Mouse (Mus musculus): Measurements from ENCODE around the gene Rad51. TPM values are rescaled to one million over a fixed set of nuclear protein-coding genes. Genes with fewer than 3 reads are reported as not detected.

Rad51 gene
- total and polyA plus RNA-seq, 3 experiments, result 37.2 to 40.3 (median 40.0) TPM

DNA sequence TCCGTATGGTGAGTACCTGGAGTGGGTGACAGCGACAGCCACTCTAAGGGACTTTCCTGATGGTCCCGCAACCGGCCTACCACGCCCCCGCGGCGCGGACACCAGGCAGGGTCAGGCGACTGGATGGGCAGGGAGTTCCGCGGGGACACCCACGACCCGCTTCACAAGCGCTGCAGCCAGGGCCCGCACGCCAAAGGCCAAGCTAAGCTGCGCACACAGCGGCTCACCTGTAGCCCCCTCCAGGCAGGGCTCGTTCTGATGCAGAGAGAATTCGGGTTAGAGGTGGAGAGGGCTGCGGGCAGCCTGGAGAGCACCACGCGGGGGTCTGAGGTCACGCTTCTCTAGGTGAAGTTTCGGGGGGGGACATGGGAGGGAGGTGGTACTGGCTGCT, 55.3 kb downstream of the Rad51 start:
- DNase-seq (ENCODE audit: low spot score) (no peak), ATAC-seq (ENCODE audit: extremely low read depth, insufficient number of reproducible peaks, low FRiP score, poor library complexity, severe bottlenecking) (no peak)
- Histone ChIP-seq H3K36me3 (replicated peaks) (peaks cover 18% of the 10 kb centered on the region), H3K4me3 (ENCODE audit: low read depth, low read length) (peak overlapping the region; percentile 82), H3K27me3 (ENCODE audit: insufficient read depth, low read length) (peaks cover 2% of the 10 kb centered on the region; the same call in 1 of the 2 replicates), H3K4me1 (ENCODE audit: insufficient read depth, low read depth, low read length) (peaks cover 69% of the 10 kb centered on the region), H3K9me3 (replicated peaks) (no peaks in the 10 kb centered on the region)
- TF ChIP-seq CTCF (IDR thresholded peaks at IDR 0.05; ENCODE audit: low read depth, low read length), result no peak
- TF ChIP-seq TAL1 (conservative IDR thresholded peaks at IDR 0.05; ENCODE audit: low read depth, low read length), result no peak
- TF ChIP-seq GATA2 (IDR thresholded peaks at IDR 0.05; ENCODE audit: borderline replicate concordance, low read depth, low read length), result no peak
- no peak for TF ChIP-seq POLR2AphosphoS5 (IDR thresholded peaks at IDR 0.05; ENCODE audit: insufficient replicate concordance, low read depth, low read length)
- TF ChIP-seq GATA1 (IDR thresholded peaks at IDR 0.05; ENCODE audit: borderline replicate concordance, low read length), result no peak

DNA sequence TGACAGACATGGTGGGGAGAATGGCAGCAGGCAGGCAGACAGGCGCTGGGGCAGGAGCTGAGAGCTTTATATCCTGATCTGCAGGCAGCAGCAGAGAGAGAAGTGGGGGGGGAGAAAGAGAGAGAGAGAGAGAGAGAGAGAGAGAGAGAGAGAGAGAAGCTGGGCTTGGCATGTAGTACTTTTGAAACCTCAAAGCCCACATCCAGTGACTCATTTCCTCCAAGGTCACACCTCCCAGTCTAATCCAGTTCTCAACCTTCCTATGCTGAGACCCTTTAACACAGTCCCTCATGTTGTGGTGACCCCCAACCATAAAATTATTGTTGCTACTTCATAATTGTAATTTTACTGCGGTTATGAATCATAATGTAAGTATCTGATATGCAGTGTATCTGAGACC, 57.7 kb downstream of the Rad51 start:
- H3K4me3 ChIP-seq (ENCODE audit: low read depth, low read length), result no peak overlapping the region
- peaks cover 2% of the 10 kb centered on the region; the same call in 1 of the 2 replicates for H3K27me3 ChIP-seq (ENCODE audit: insufficient read depth, low read length)
- TF ChIP-seq POLR2AphosphoS5 (IDR thresholded peaks at IDR 0.05; ENCODE audit: insufficient replicate concordance, low read depth, low read length) (no peak), TAL1 (conservative IDR thresholded peaks at IDR 0.05; ENCODE audit: low read depth, low read length) (no peak), CTCF (IDR thresholded peaks at IDR 0.05; ENCODE audit: low read depth, low read length) (no peak), GATA2 (IDR thresholded peaks at IDR 0.05; ENCODE audit: borderline replicate concordance, low read depth, low read length) (no peak), GATA1 (IDR thresholded peaks at IDR 0.05; ENCODE audit: borderline replicate concordance, low read length) (no peak)
- H3K4me1 ChIP-seq (ENCODE audit: insufficient read depth, low read depth, low read length), result peaks cover 65% of the 10 kb centered on the region
- DNase-seq (ENCODE audit: low spot score) (no peak), ATAC-seq (ENCODE audit: extremely low read depth, insufficient number of reproducible peaks, low FRiP score, poor library complexity, severe bottlenecking) (no peak)
- peaks cover 37% of the 10 kb centered on the region for H3K36me3 ChIP-seq (replicated peaks)
- H3K9me3 ChIP-seq (replicated peaks), result no peaks in the 10 kb centered on the region

DNA sequence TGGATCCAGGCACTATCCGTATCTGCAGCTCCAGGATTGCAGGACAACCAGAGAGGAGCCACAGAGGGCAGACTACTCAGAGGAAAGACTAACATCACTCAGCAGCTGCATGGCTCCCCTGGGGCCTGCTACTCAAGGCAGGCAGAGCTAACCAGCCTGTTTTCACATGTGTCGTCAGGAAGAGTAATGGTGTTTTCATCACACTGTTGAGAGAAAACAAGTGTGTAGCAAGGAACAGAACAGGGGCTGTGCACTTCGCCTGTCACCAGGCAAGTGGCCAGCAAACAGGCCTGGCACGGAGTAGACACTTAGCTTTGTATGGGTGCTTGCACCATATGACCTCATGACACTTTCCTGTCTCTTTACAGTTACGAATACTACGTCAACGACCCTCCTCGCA, 59.0 kb downstream of the Rad51 start:
- no peak for DNase-seq (ENCODE audit: low spot score)
- H3K27me3 ChIP-seq (ENCODE audit: insufficient read depth, low read length), result peaks cover 2% of the 10 kb centered on the region; the same call in 1 of the 2 replicates
- no peaks in the 10 kb centered on the region for H3K9me3 ChIP-seq (replicated peaks)
- no peak for ATAC-seq (ENCODE audit: extremely low read depth, insufficient number of reproducible peaks, low FRiP score, poor library complexity, severe bottlenecking)
- peaks cover 55% of the 10 kb centered on the region for H3K4me1 ChIP-seq (ENCODE audit: insufficient read depth, low read depth, low read length)
- H3K4me3 ChIP-seq (ENCODE audit: low read depth, low read length), result no peak overlapping the region
- peaks cover 46% of the 10 kb centered on the region for H3K36me3 ChIP-seq (replicated peaks)
- TF ChIP-seq CTCF (IDR thresholded peaks at IDR 0.05; ENCODE audit: low read depth, low read length) (no peak), GATA1 (IDR thresholded peaks at IDR 0.05; ENCODE audit: borderline replicate concordance, low read length) (no peak), TAL1 (conservative IDR thresholded peaks at IDR 0.05; ENCODE audit: low read depth, low read length) (no peak), POLR2AphosphoS5 (IDR thresholded peaks at IDR 0.05; ENCODE audit: insufficient replicate concordance, low read depth, low read length) (no peak), GATA2 (IDR thresholded peaks at IDR 0.05; ENCODE audit: borderline replicate concordance, low read depth, low read length) (no peak)

DNA sequence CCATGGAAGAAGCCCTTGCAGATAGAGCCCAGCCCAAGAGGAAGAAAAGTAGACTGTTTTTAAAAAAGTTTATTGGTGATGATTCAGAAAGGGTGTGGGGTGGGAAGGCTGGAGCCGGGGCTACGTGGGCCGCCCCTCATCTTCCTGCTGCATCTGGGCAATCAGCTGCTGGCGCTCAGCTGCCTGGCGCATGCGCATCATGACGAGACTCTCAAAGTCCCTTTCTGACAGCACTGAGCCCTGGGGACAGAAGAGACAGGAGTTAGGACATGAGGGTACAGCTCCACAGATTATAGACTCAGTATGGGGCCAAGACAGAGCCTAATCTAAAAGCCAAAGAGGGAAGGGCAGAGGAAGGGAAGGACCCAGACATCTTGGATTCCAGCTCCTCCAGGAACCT, 59.9 kb downstream of the Rad51 start:
- Histone ChIP-seq H3K4me3 (ENCODE audit: low read depth, low read length) (no peak overlapping the region; the same call in 1 of the 2 replicates), H3K9me3 (replicated peaks) (no peaks in the 10 kb centered on the region), H3K27me3 (ENCODE audit: insufficient read depth, low read length) (peaks cover 2% of the 10 kb centered on the region; the same call in 1 of the 2 replicates), H3K36me3 (replicated peaks) (peaks cover 55% of the 10 kb centered on the region), H3K4me1 (ENCODE audit: insufficient read depth, low read depth, low read length) (peaks cover 46% of the 10 kb centered on the region)
- ATAC-seq (ENCODE audit: extremely low read depth, insufficient number of reproducible peaks, low FRiP score, poor library complexity, severe bottlenecking) (no peak), DNase-seq (ENCODE audit: low spot score) (no peak)
- TF ChIP-seq GATA1 (IDR thresholded peaks at IDR 0.05; ENCODE audit: borderline replicate concordance, low read length) (no peak), GATA2 (IDR thresholded peaks at IDR 0.05; ENCODE audit: borderline replicate concordance, low read depth, low read length) (no peak), CTCF (IDR thresholded peaks at IDR 0.05; ENCODE audit: low read depth, low read length) (no peak), TAL1 (conservative IDR thresholded peaks at IDR 0.05; ENCODE audit: low read depth, low read length) (no peak), POLR2AphosphoS5 (IDR thresholded peaks at IDR 0.05; ENCODE audit: insufficient replicate concordance, low read depth, low read length) (no peak)

DNA sequence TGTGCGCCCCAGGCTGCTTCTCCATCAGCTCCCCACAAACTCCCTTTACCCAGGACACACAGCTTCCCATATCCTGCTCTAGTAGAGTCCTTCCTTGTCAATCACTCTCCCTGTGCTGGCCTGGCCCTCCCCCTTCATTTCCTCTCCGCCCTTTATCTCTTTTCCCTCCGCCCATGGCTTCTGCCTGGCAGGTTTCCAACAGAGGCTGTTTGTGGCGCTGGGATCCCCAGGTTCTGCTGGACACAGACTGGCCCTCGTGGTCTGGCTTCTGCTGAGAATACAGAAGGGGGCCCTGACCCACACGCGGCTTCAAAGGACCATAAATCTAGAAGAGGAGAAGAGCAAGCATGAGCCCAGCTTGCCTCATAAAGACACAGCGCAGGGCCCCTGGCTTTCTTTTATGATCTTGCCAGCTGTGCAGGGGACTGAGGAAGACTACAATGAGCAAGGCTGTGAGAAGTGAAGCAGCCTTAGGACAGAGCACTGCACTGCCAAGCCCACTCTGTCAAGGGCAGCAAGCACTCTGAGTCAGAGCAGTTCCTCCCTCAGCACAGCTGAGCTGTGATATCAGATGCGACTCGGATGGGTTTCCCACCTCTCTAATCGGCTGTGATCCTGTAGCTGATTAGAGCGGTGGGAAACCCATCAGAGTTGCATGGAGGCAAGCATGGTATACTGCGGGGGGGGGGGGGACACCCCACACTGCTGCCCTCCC, 60.4 kb downstream of the Rad51 start:
- no peaks in the 10 kb centered on the region for H3K9me3 ChIP-seq (replicated peaks)
- peaks cover 40% of the 10 kb centered on the region for H3K4me1 ChIP-seq (ENCODE audit: insufficient read depth, low read depth, low read length)
- TF ChIP-seq TAL1 (conservative IDR thresholded peaks at IDR 0.05; ENCODE audit: low read depth, low read length), result no peak
- TF ChIP-seq POLR2AphosphoS5 (IDR thresholded peaks at IDR 0.05; ENCODE audit: insufficient replicate concordance, low read depth, low read length), result no peak
- no peak for TF ChIP-seq GATA2 (IDR thresholded peaks at IDR 0.05; ENCODE audit: borderline replicate concordance, low read depth, low read length)
- peaks cover 2% of the 10 kb centered on the region; the same call in 1 of the 2 replicates for H3K27me3 ChIP-seq (ENCODE audit: insufficient read depth, low read length)
- H3K4me3 ChIP-seq (ENCODE audit: low read depth, low read length), result no peak overlapping the region
- ATAC-seq (ENCODE audit: extremely low read depth, insufficient number of reproducible peaks, low FRiP score, poor library complexity, severe bottlenecking), result peak; percentile 72
- H3K36me3 ChIP-seq (replicated peaks), result peaks cover 59% of the 10 kb centered on the region
- peak; percentile 70 for DNase-seq (ENCODE audit: low spot score)

DNA sequence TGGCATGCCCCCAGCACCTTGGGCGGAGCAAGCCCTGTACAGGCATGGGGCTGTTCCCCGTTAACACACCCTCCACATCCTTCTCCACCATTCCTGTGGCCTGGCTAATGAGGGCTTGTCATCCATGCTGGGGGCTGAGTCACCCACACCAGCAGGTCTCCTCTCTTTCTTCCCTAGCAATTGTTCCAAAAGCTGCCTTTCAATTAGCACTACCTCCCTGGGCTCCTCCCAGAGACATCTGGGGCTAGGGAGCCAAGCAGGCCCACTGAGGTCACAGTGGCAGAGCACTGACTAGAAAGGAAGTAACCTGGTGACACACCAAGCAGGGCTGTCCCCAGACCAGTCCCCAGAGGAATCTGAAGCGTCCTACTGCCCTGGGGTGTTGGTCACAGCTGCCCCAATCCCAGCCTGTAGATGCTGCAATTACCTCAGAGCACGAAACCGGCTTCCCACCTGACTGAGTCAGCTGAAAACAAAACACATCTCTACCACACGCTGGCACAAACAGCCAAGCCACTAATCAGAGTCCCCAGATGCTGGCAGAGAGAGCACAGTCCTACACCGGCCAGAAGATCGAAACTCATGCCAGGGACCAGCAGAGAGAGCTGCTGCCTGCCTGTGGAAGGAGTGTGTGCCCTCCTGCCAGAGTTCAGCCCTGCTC, 61.5 kb downstream of the Rad51 start, which contains the start of gene Gm14137:
Gene Gm14137, plus strand, starts transcription at position 519 of the 661 bp plus-strand sequence.
- DNase-seq (ENCODE audit: low spot score) (no peak), ATAC-seq (ENCODE audit: extremely low read depth, insufficient number of reproducible peaks, low FRiP score, poor library complexity, severe bottlenecking) (no peak)
- Histone ChIP-seq H3K36me3 (replicated peaks) (peaks cover 70% of the 10 kb centered on the region), H3K9me3 (replicated peaks) (no peaks in the 10 kb centered on the region), H3K4me3 (ENCODE audit: low read depth, low read length) (no peak within 1 kb of the TSS), H3K4me1 (ENCODE audit: insufficient read depth, low read depth, low read length) (peaks cover 38% of the 10 kb centered on the region), H3K27me3 (ENCODE audit: insufficient read depth, low read length) (peaks cover 2% of the 10 kb centered on the region; the same call in 1 of the 2 replicates)
- TF ChIP-seq POLR2AphosphoS5 (IDR thresholded peaks at IDR 0.05; ENCODE audit: insufficient replicate concordance, low read depth, low read length) (no peak), CTCF (IDR thresholded peaks at IDR 0.05; ENCODE audit: low read depth, low read length) (no peak), GATA1 (IDR thresholded peaks at IDR 0.05; ENCODE audit: borderline replicate concordance, low read length) (no peak), GATA2 (IDR thresholded peaks at IDR 0.05; ENCODE audit: borderline replicate concordance, low read depth, low read length) (no peak), TAL1 (conservative IDR thresholded peaks at IDR 0.05; ENCODE audit: low read depth, low read length) (no peak)
